Mouse (Mus musculus): ENCODE results near the gene Gm17581.
"Not testable (repeated sequence)": the region's sequence is repeated elsewhere in the genome, so short reads cannot be mapped to it uniquely, and the experiment has no call there.

Gene Gm17581

GRCm38 (mm10) chr2:155735766-155736165, at the start of gene Gm17581:
Gene Gm17581, minus strand, starts transcription at chr2:155735866.
- not testable (repeated sequence) for DNase-seq (ENCODE audit: low spot score in 2 of 2)

- no peak for DNase-seq (ENCODE audit: low spot score in 2 of 2)
Observed at GRCm38 (mm10) chr2:155784534-155784933, 48.9 kb upstream of the Gm17581 start.

- DNase-seq (ENCODE audit: low spot score in 2 of 2) = no peak
Observed at GRCm38 (mm10) chr2:155779506-155779905, 43.8 kb upstream of the Gm17581 start.

- DNase-seq (ENCODE audit: low spot score in 2 of 2) = no peak
Observed at GRCm38 (mm10) chr2:155779066-155779465, 43.4 kb upstream of the Gm17581 start.

GRCm38 (mm10) chr2:155778004-155778403, 42.3 kb upstream of the Gm17581 start:
- DNase-seq (ENCODE audit: low spot score in 2 of 2) = no peak

- no peak for DNase-seq (ENCODE audit: low spot score in 2 of 2)
Observed at GRCm38 (mm10) chr2:155777688-155777985, 42.0 kb upstream of the Gm17581 start.

- no peak for DNase-seq (ENCODE audit: low spot score in 2 of 2)
Observed at GRCm38 (mm10) chr2:155776824-155777687, 41.4 kb upstream of the Gm17581 start.

- peak in 1 of 2 experiments; percentile 37 for DNase-seq (ENCODE audit: low spot score in 2 of 2)
Observed at GRCm38 (mm10) chr2:155775685-155776263, 40.1 kb upstream of the Gm17581 start.

- no peak for DNase-seq (ENCODE audit: low spot score in 2 of 2)
Observed at GRCm38 (mm10) chr2:155774927-155775684, 39.4 kb upstream of the Gm17581 start, which contains the start of gene Mmp24. Gene Mmp24, plus strand, starts transcription at chr2:155775342.

GRCm38 (mm10) chr2:155774261-155774926, 38.7 kb upstream of the Gm17581 start:
- no peak for DNase-seq (ENCODE audit: low spot score in 2 of 2)

GRCm38 (mm10) chr2:155773664-155774063, 38.0 kb upstream of the Gm17581 start:
- DNase-seq (ENCODE audit: low spot score in 2 of 2) = no peak

- DNase-seq (ENCODE audit: low spot score in 2 of 2) = peak; percentile 37 to 91
Observed at GRCm38 (mm10) chr2:155764679-155765418, 29.2 kb upstream of the Gm17581 start.

GRCm38 (mm10) chr2:155756855-155757566, 21.3 kb upstream of the Gm17581 start:
- no peak for DNase-seq (ENCODE audit: low spot score in 2 of 2)

- peak; percentile 31 to 69 for DNase-seq (ENCODE audit: low spot score in 2 of 2)
Observed at GRCm38 (mm10) chr2:155755746-155756145, 20.1 kb upstream of the Gm17581 start.

GRCm38 (mm10) chr2:155751014-155751786, 15.5 kb upstream of the Gm17581 start, which contains the start of gene Procr:
Gene Procr, plus strand, starts transcription at chr2:155751117.
- no peak for DNase-seq (ENCODE audit: low spot score in 2 of 2)

GRCm38 (mm10) chr2:155749394-155749793, 13.7 kb upstream of the Gm17581 start:
- no peak for DNase-seq (ENCODE audit: low spot score in 2 of 2)

- no peak for DNase-seq (ENCODE audit: low spot score in 2 of 2)
Observed at GRCm38 (mm10) chr2:155745487-155745886, 9.8 kb upstream of the Gm17581 start.

- DNase-seq (ENCODE audit: low spot score in 2 of 2) = no peak
Observed at GRCm38 (mm10) chr2:155743351-155743750, 7.7 kb upstream of the Gm17581 start.

- no peak for DNase-seq (ENCODE audit: low spot score in 2 of 2)
Observed at GRCm38 (mm10) chr2:155742931-155743337, 7.3 kb upstream of the Gm17581 start.

- no peak for DNase-seq (ENCODE audit: low spot score in 2 of 2)
Observed at GRCm38 (mm10) chr2:155742211-155742610, 6.5 kb upstream of the Gm17581 start.

All from thymus, postnatal 10 days (tissue).